Mouse (Mus musculus): ENCODE results near the gene Cacna1d.

Cacna1d gene

GRCm38 (mm10) chr14:30270350-30270749 lies 220.9 kb downstream of the Cacna1d start:
- no peak for DNase-seq (ENCODE audit: low spot score in 2 of 2)

GRCm38 (mm10) chr14:30265728-30266127 lies 225.5 kb downstream of the Cacna1d start:
- no peak for DNase-seq (ENCODE audit: low spot score in 2 of 2)

GRCm38 (mm10) chr14:30261561-30262251 lies 229.5 kb downstream of the Cacna1d start:
- DNase-seq (ENCODE audit: low spot score in 2 of 2): no peak

GRCm38 (mm10) chr14:30257626-30258025 lies 233.6 kb downstream of the Cacna1d start:
- DNase-seq (ENCODE audit: low spot score in 2 of 2): no peak

GRCm38 (mm10) chr14:30256486-30256885 lies 234.8 kb downstream of the Cacna1d start:
- DNase-seq (ENCODE audit: low spot score in 2 of 2): no peak

- peak in 1 of 2 experiments; percentile 45 for DNase-seq (ENCODE audit: low spot score in 2 of 2)
Measured at GRCm38 (mm10) chr14:30255701-30256400, 235.4 kb downstream of the Cacna1d start.

GRCm38 (mm10) chr14:30254776-30255175 lies 236.5 kb downstream of the Cacna1d start:
- no peak for DNase-seq (ENCODE audit: low spot score in 2 of 2)

- DNase-seq (ENCODE audit: low spot score in 2 of 2): no peak
Measured at GRCm38 (mm10) chr14:30252824-30253223, 238.4 kb downstream of the Cacna1d start.

- DNase-seq (ENCODE audit: low spot score in 2 of 2): no peak
Measured at GRCm38 (mm10) chr14:30251351-30251750, 239.9 kb downstream of the Cacna1d start.

- DNase-seq (ENCODE audit: low spot score in 2 of 2): no peak
Measured at GRCm38 (mm10) chr14:30249591-30249990, 241.7 kb downstream of the Cacna1d start.

- DNase-seq (ENCODE audit: low spot score in 2 of 2): no peak
Measured at GRCm38 (mm10) chr14:30248811-30249210, 242.4 kb downstream of the Cacna1d start.

- no peak for DNase-seq (ENCODE audit: low spot score in 2 of 2)
Measured at GRCm38 (mm10) chr14:30248121-30248520, 243.1 kb downstream of the Cacna1d start.

- no peak for DNase-seq (ENCODE audit: low spot score in 2 of 2)
Measured at GRCm38 (mm10) chr14:30247606-30248005, 243.6 kb downstream of the Cacna1d start.

- no peak for DNase-seq (ENCODE audit: low spot score in 2 of 2)
Measured at GRCm38 (mm10) chr14:30244776-30245175, 246.5 kb downstream of the Cacna1d start.

GRCm38 (mm10) chr14:30242818-30243205 lies 248.4 kb downstream of the Cacna1d start:
- no peak for DNase-seq (ENCODE audit: low spot score in 2 of 2)

- no peak for DNase-seq (ENCODE audit: low spot score in 2 of 2)
Measured at GRCm38 (mm10) chr14:30242166-30242817, 249.0 kb downstream of the Cacna1d start.

GRCm38 (mm10) chr14:30240916-30241515 lies 250.2 kb downstream of the Cacna1d start:
- no peak for DNase-seq (ENCODE audit: low spot score in 2 of 2)

GRCm38 (mm10) chr14:30238807-30239206 lies 252.4 kb downstream of the Cacna1d start:
- DNase-seq (ENCODE audit: low spot score in 2 of 2): no peak

- no peak for DNase-seq (ENCODE audit: low spot score in 2 of 2)
Measured at GRCm38 (mm10) chr14:30225161-30225560, 266.1 kb downstream of the Cacna1d start.

- no peak for DNase-seq (ENCODE audit: low spot score in 2 of 2)
Measured at GRCm38 (mm10) chr14:30222101-30222500, 269.2 kb downstream of the Cacna1d start.

GRCm38 (mm10) chr14:30219851-30220250 lies 271.4 kb downstream of the Cacna1d start:
- no peak for DNase-seq (ENCODE audit: low spot score in 2 of 2)

GRCm38 (mm10) chr14:30218114-30218513 lies 273.1 kb downstream of the Cacna1d start:
- DNase-seq (ENCODE audit: low spot score in 2 of 2): peak in 1 of 2 experiments; percentile 55

All from left cerebral cortex, adult 9 months (tissue).